Mouse (Mus musculus) inflammation-experienced regulatory T-cells, adult 16 weeks (primary cell): ENCODE measurements around the gene Nos1ap. TPM values are rescaled to one million over a fixed set of nuclear protein-coding genes. Genes with fewer than 3 reads are reported as not detected.

Source experiments
- polyA plus RNA-seq: library from polyadenylated mRNA; unstranded; fragments of 100-300 nt; shearing (Covaris generic); gene quantifications from one replicate; pipeline ENCODE4 v1.2.1, GENCODE M21; 2017

The Nos1ap gene
- 0.13 TPM for polyA plus RNA-seq

GRCm38 (mm10) chr1:170589219-170590040 lies at the start of gene Nos1ap:
Nos1ap (minus strand) TSS chr1:170589861.

GRCm38 (mm10) chr1:170308503-170308902 lies 281.2 kb downstream of the Nos1ap start, which contains the start of gene Spata46:
Spata46 (plus strand) TSS chr1:170308803.

GRCm38 (mm10) chr1:170306232-170306631 lies 283.4 kb downstream of the Nos1ap start, which contains the start of gene Gm7694:
Gm7694 (minus strand) TSS chr1:170306332.

GRCm38 (mm10) chr1:170277016-170277415 lies 312.6 kb downstream of the Nos1ap start, which contains the start of gene Sh2d1b1:
Sh2d1b1 (plus strand) TSS chr1:170277320.

Other genes with a start within 250 kb of the Nos1ap start
- gene Olfml2b, start 54.7 kb upstream of the Nos1ap start, polyA plus RNA-seq = not detected